Mouse (Mus musculus) lung, adult 2 months (tissue): ENCODE measurements around the gene Bpifb1.

ENCODE experiments used
- CTCF ChIP-seq: fragments of 200-500 bp; IDR thresholded peaks from 2 replicates; pipeline ENCODE4 v1.5.1; 2011; ENCODE audit warnings: mild to moderate bottlenecking, low read length, control low read depth; ENCODE audit not compliant: insufficient read depth
- POLR2A ChIP-seq: fragments of 200-500 bp; IDR thresholded peaks from 2 replicates; pipeline ENCODE4 v1.6.1; 2011; ENCODE audit warnings: low read depth, mild to moderate bottlenecking, control low read depth, low read length, borderline replicate concordance; ENCODE audit errors: extremely low read depth

DNA sequence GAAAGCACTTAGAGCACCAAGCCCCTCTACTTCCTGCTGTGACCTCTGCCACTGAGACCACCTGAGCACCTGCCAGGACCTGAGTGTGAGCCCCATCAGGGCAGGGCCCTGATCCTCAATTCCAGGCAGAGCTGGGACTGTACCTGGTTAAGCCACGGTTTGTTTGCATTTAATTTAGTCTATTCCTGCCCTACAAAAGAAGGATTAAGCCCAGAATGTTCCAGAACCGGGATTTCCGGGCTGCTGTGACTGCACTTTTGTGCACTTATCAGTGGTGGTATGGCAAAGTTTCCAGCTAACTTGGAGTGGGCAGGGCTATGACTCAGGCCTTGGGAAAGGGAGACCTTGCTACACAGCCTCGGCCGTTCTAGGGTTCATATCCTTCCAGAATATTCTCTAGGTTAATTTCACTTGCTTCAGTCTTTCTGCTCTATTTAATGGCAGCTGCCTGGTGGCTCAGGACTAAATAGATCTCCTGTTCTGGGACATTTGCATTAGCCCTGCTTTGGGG lies 3.4 kb downstream of the Bpifb1 start:
- TF ChIP-seq POLR2A, result no peak
- no peak for TF ChIP-seq CTCF
